7 mouse cellular contexts compared by ENCODE assay signal in genomic region chr1:150393488-150393852, GRCm38 (mm10). TPM values are rescaled to one million over a fixed set of nuclear protein-coding genes. Genes with fewer than 3 reads are reported as not detected.
DNase-seq lines count a peak whose midpoint lies in the region; ATAC-seq and TF ChIP-seq lines count a peak whose summit lies in the region.

No protein-coding gene starts in this region.

- no peak for DNase-seq in spleen, adult 2 months (ENCODE audit: low read depth in 1 of 2, low spot score in 2 of 2)
- no peak for DNase-seq in spleen, adult 18-20 months
- DNase-seq in embryo, embryonic 10.5 days (ENCODE audit: low spot score): no peak
- no peak for DNase-seq in layer of hippocampus, postnatal 14 days (ENCODE audit: low spot score in 2 of 2)
- DNase-seq in thymus, postnatal 10 days (ENCODE audit: low spot score in 2 of 2): no peak

- H3K4me1 ChIP-seq in spleen, adult 2 months (ENCODE audit: control insufficient read depth, insufficient read depth, insufficient read length): no peaks in the 10 kb centered on the region; the same call in none of the 2 replicates
- peaks cover 11% of the 10 kb centered on the region for H3K4me1 ChIP-seq in forebrain, embryonic 12.5 days
- peaks cover 11% of the 10 kb centered on the region for H3K4me1 ChIP-seq in liver, embryonic 12.5 days

- peak overlapping the region; percentile 77 for H3K9ac ChIP-seq in forebrain, embryonic 12.5 days
- peak overlapping the region; percentile 91 for H3K9ac ChIP-seq in liver, embryonic 12.5 days

- H3K36me3 ChIP-seq in spleen, adult 2 months (ENCODE audit: control insufficient read depth, insufficient read depth, low read length): peaks cover 4% of the 10 kb centered on the region; the same call in 1 of the 2 replicates
- H3K36me3 ChIP-seq in forebrain, embryonic 12.5 days (replicated peaks): peaks cover 32% of the 10 kb centered on the region
- peaks cover 45% of the 10 kb centered on the region for H3K36me3 ChIP-seq in liver, embryonic 12.5 days

- H3K4me3 ChIP-seq in spleen, adult 2 months (ENCODE audit: extremely low read depth, insufficient read depth, insufficient read length): peak overlapping the region; percentile 81
- peak overlapping the region; percentile 59 for H3K4me3 ChIP-seq in forebrain, embryonic 12.5 days (replicated peaks)
- H3K4me3 ChIP-seq in liver, embryonic 12.5 days: peak overlapping the region; percentile 87

- H3K27me3 ChIP-seq in spleen, adult 2 months (ENCODE audit: control insufficient read depth, insufficient read depth, low read length): no peaks in the 10 kb centered on the region
- H3K27me3 ChIP-seq in forebrain, embryonic 12.5 days: no peaks in the 10 kb centered on the region
- H3K27me3 ChIP-seq in liver, embryonic 12.5 days (replicated peaks): no peaks in the 10 kb centered on the region

- WGBS in spleen, adult 2 months: under 1% methylated on average over 27 of the region's 27 CpGs
- WGBS in forebrain, embryonic 12.5 days: 0% methylated on average over 27 of the region's 27 CpGs
- under 1% methylated on average over 27 of the region's 27 CpGs for WGBS in liver, embryonic 12.5 days (ENCODE audit: insufficient replicate concordance)

- H3K9me3 ChIP-seq in forebrain, embryonic 12.5 days: no peaks in the 10 kb centered on the region
- no peaks in the 10 kb centered on the region for H3K9me3 ChIP-seq in liver, embryonic 12.5 days (replicated peaks)

- ATAC-seq in forebrain, embryonic 12.5 days (ENCODE audit: low FRiP score): no peak; the same call in 1 of the 2 replicates
- peak; percentile 35 for ATAC-seq in liver, embryonic 12.5 days

- TF ChIP-seq POLR2A in spleen, adult 2 months (IDR thresholded peaks at IDR 0.05; ENCODE audit: low read depth, low read length): no peak

- no peak for TF ChIP-seq CTCF in spleen, adult 2 months (IDR thresholded peaks at IDR 0.05; ENCODE audit: extremely low read depth, insufficient read depth, insufficient read length, insufficient replicate concordance)

- peak overlapping the region; percentile 60 for H3K4me2 ChIP-seq in forebrain, embryonic 12.5 days
- peak overlapping the region; percentile 80 for H3K4me2 ChIP-seq in liver, embryonic 12.5 days

- H3K27ac ChIP-seq in spleen, adult 2 months (ENCODE audit: insufficient read depth, low read length): peak overlapping the region; percentile 93
- H3K27ac ChIP-seq in forebrain, embryonic 12.5 days: peak overlapping the region; percentile 91
- peak overlapping the region; percentile 94 for H3K27ac ChIP-seq in liver, embryonic 12.5 days

RNA-seq across cellular contexts. Expression of gene Odr4, which starts 0.6 kb away (rescaled TPM):
- polyA plus RNA-seq in spleen, adult 2 months (2012; rRNA removed): 1.6 and 2.3 TPM in 2 replicates
- 28.2 and 31.1 TPM in 2 replicates for polyA plus RNA-seq in forebrain, embryonic 12.5 days (2016; fragmentation: Nextera tagmentation; extraction: Ambion mirVana)
- polyA plus RNA-seq in liver, embryonic 12.5 days (2016; fragmentation: Nextera tagmentation; extraction: Ambion mirVana): 18.9 and 21.6 TPM in 2 replicates
- 10 to 100 TPM; 46.1 to 52.4 TPM for total RNA-seq in layer of hippocampus, postnatal 14 days (2021)

RNA-seq across cellular contexts. Expression of gene Tpr, which starts 0.8 kb away (rescaled TPM):
- polyA plus RNA-seq in spleen, adult 2 months (2012; rRNA removed): 49.3 and 50.5 TPM in 2 replicates
- polyA plus RNA-seq in forebrain, embryonic 12.5 days (2016; fragmentation: Nextera tagmentation; extraction: Ambion mirVana): 193 TPM in 2 replicates
- polyA plus RNA-seq in liver, embryonic 12.5 days (2016; fragmentation: Nextera tagmentation; extraction: Ambion mirVana): 135 and 138 TPM in 2 replicates
- total RNA-seq in layer of hippocampus, postnatal 14 days (2021): 100 to 1,000 TPM; 105 to 115 TPM
